Mouse (Mus musculus) liver, postnatal 0 days (tissue): ENCODE data around the gene Ptpn7. TPM values are rescaled to one million over a fixed set of nuclear protein-coding genes. Genes with fewer than 3 reads are reported as not detected.
"Not testable (repeated sequence)": the region's sequence is repeated elsewhere in the genome, so short reads cannot be mapped to it uniquely, and the experiment has no call there.

Experiments used
- ATAC-seq: fragments of 200-750 bp; cut with Nextera tagmentation; 2 replicates; pipeline ENCODE4 v1.8.0; 2017; ENCODE audit warnings: mild to moderate bottlenecking, moderate library complexity
- DNase-seq: peaks from one replicate; pipeline ENCODE4 v3.0.0-alpha.2; 2016
- H3K27ac ChIP-seq: fragments of 300-500 bp; sonication (generic); 2 replicates; pipeline ENCODE4 v1.5.1; 2014; ENCODE audit warnings: antibody characterized with exemption, moderate library complexity, mild to moderate bottlenecking, low read depth
- H3K27me3 ChIP-seq: fragments of 300-500 bp; sonication (generic); 2 replicates; pipeline ENCODE4 v1.6.1; 2014; ENCODE audit warnings: low read length, control low read depth, mixed read lengths; ENCODE audit not compliant: insufficient read depth
- H3K36me3 ChIP-seq: fragments of 300-500 bp; sonication (generic); replicated peaks from 2 replicates; pipeline ENCODE4 v1.6.1; 2014; ENCODE audit warnings: mild to moderate bottlenecking, control low read depth, low read length, moderate library complexity, mixed read lengths; ENCODE audit not compliant: insufficient read depth
- H3K4me1 ChIP-seq: fragments of 300-500 bp; sonication (generic); 2 replicates; pipeline ENCODE4 v1.6.1; 2014; ENCODE audit warnings: antibody characterized with exemption, mild to moderate bottlenecking, control low read depth; ENCODE audit not compliant: insufficient read depth
- H3K4me2 ChIP-seq: fragments of 300-500 bp; sonication (generic); 2 replicates; pipeline ENCODE4 v1.6.1; 2014; ENCODE audit warnings: low read depth, mild to moderate bottlenecking, low read length, moderate library complexity, mixed read lengths
- H3K4me3 ChIP-seq: fragments of 300-500 bp; sonication (generic); 2 replicates; pipeline ENCODE4 v1.5.1; 2014; ENCODE audit warnings: low read depth, low read length
- H3K9ac ChIP-seq: fragments of 300-500 bp; sonication (generic); replicated peaks from 2 replicates; pipeline ENCODE4 v1.6.1; 2014; ENCODE audit warnings: mild to moderate bottlenecking, moderate library complexity
- H3K9me3 ChIP-seq: fragments of 300-500 bp; sonication (generic); 2 replicates; pipeline ENCODE4 v1.6.1; 2016; ENCODE audit warnings: mild to moderate bottlenecking, control low read depth, low read length, mixed read lengths
- CTCF ChIP-seq: sonication (generic); IDR thresholded peaks from 2 replicates; pipeline ENCODE4 v1.5.1; 2016; ENCODE audit warnings: antibody characterized with exemption, low read depth
- EP300 ChIP-seq: IDR thresholded peaks from 2 replicates; pipeline ENCODE4 v1.6.1; 2016; ENCODE audit warnings: antibody characterized with exemption, low read depth, mild to moderate bottlenecking
- WGBS: fragments of 180-500 bp; shearing (Covaris S2); extraction: QIAGEN DNeasy Blood & Tissue Kit; methylation state at CpG from one replicate; pipeline ENCODE4 v1.1.7; 2014; ENCODE audit not compliant: insufficient replicate concordance; 5-methylcytosine and 5-hydroxymethylcytosine counted together
- polyA plus RNA-seq: library from polyadenylated mRNA; unstranded; fragments of >200 nt; fragmentation: Nextera tagmentation; extraction: Ambion mirVana; gene quantifications from 2 replicates; pipeline ENCODE4 v1.2.1, GENCODE M21; 2015

Gene Ptpn7
- polyA plus RNA-seq, 1 experiment from 2014 or later, result 6.7 TPM

GRCm38 (mm10) chr1:135188197-135188596, 55.7 kb downstream of the Ptpn7 start:
- Histone ChIP-seq H3K27ac (no peak overlapping the region), H3K9ac (no peak overlapping the region), H3K4me3 (no peak overlapping the region), H3K4me2 (no peak overlapping the region), H3K4me1 (0 out of 2 replicates have a peak, but pooled peaks cover 2% of the 10 kb centered on the region), H3K9me3 (no peaks in the 10 kb centered on the region), H3K36me3 (no peaks in the 10 kb centered on the region), H3K27me3 (0 out of 2 replicates have a peak, but pooled peaks cover 4% of the 10 kb centered on the region)
- DNase-seq (no peak), ATAC-seq (no peak)
- 55% methylated on average over 3 of the region's 3 CpGs for WGBS
- TF ChIP-seq EP300, result no peak
- no peak for TF ChIP-seq CTCF

GRCm38 (mm10) chr1:135189186-135189585, 56.7 kb downstream of the Ptpn7 start:
- DNase-seq (no peak), ATAC-seq (no peak)
- Histone ChIP-seq H3K27ac (no peak overlapping the region), H3K36me3 (no peaks in the 10 kb centered on the region), H3K9ac (no peak overlapping the region), H3K4me1 (no peaks in the 10 kb centered on the region), H3K4me3 (no peak overlapping the region), H3K4me2 (no peak overlapping the region), H3K27me3 (0 out of 2 replicates have a peak, but pooled peaks cover 4% of the 10 kb centered on the region), H3K9me3 (no peaks in the 10 kb centered on the region)
- TF ChIP-seq CTCF (no peak), EP300 (no peak)
- 78% methylated on average over 4 of the region's 4 CpGs for WGBS

DNA sequence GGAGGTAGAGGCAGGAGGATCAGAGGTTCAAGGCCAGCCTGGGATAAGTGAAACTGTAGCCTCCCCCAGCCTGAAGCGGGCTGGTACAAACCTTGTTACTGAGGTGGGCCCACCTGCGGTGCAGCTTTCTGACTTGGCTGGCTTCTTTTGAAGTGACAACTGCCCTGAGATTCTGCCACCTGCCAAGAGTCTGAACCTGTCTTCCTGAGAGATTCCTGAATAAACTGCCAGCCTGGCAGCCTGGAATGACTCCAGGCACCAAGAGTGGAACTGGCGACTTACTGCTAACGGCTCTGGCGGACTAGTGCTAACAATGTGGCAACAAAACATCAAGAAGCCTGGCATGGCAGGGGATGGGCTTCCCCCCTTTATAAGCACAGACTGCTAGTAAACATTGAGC, 61.8 kb downstream of the Ptpn7 start:
- H3K4me3 ChIP-seq, H3K4me1 ChIP-seq, H3K9me3 ChIP-seq, H3K36me3 ChIP-seq, DNase-seq, ATAC-seq, H3K27me3 ChIP-seq, H3K4me2 ChIP-seq, H3K9ac ChIP-seq, H3K27ac ChIP-seq: not testable (repeated sequence)
- WGBS, result 78% methylated on average over 5 of the region's 5 CpGs

Other genes with a start within 250 kb of the Ptpn7 start
- 0.93 and 1.4 TPM in 2 replicates for gene Ppp1r12b, start 176.8 kb upstream of the Ptpn7 start, polyA plus RNA-seq
- gene Ube2t, start 170.1 kb upstream of the Ptpn7 start, polyA plus RNA-seq, result 17.1 and 17.6 TPM in 2 replicates
- 0.06 and 0.32 TPM in 2 replicates for gene Lgr6, start 27.4 kb upstream of the Ptpn7 start, polyA plus RNA-seq
- gene Arl8a, start 14.1 kb downstream of the Ptpn7 start, polyA plus RNA-seq, result 11.3 and 12.5 TPM in 2 replicates
- not detected in 2 replicates for gene Gpr37l1, start 35.0 kb downstream of the Ptpn7 start, polyA plus RNA-seq
- 0.59 and 0.67 TPM in 2 replicates for gene Elf3, start 125.9 kb downstream of the Ptpn7 start, polyA plus RNA-seq
- 20.0 TPM in 2 replicates for gene Rnpep, start 151.4 kb downstream of the Ptpn7 start, polyA plus RNA-seq
- 122 and 124 TPM in 2 replicates for gene Timm17a, start 181.1 kb downstream of the Ptpn7 start, polyA plus RNA-seq
- gene Lmod1, start 192.1 kb downstream of the Ptpn7 start, polyA plus RNA-seq, result 0.13 and 0.14 TPM in 2 replicates
- gene Shisa4, start 242.5 kb downstream of the Ptpn7 start, polyA plus RNA-seq, result 1.5 and 1.8 TPM in 2 replicates